Mouse (Mus musculus) intestine, embryonic 14.5 days (tissue): ENCODE measurements around the gene Pard3b. TPM values are rescaled to one million over a fixed set of nuclear protein-coding genes. Genes with fewer than 3 reads are reported as not detected.

Experiments used
- ATAC-seq: fragments of 200-750 bp; cut with Nextera tagmentation; replicated peaks from 2 replicates; pipeline ENCODE4 v1.8.0; 2017; ENCODE audit warnings: low read depth, moderate number of reproducible peaks, moderate TSS enrichment, moderate library complexity; ENCODE audit not compliant: low FRiP score, low TSS enrichment
- DNase-seq: peaks from one replicate; pipeline ENCODE4 v3.0.0-alpha.2; 2018; ENCODE audit warnings: low spot score
- H3K27ac ChIP-seq: fragments of 300-500 bp; sonication (generic); 2 replicates; pipeline ENCODE4 v1.5.1; 2014; ENCODE audit warnings: low read depth, mild to moderate bottlenecking, control low read depth
- H3K27me3 ChIP-seq: fragments of 300-500 bp; sonication (generic); replicated peaks from 2 replicates; pipeline ENCODE4 v1.6.1; 2014; ENCODE audit warnings: low read length, control low read depth; ENCODE audit not compliant: control insufficient read depth, insufficient read depth
- H3K36me3 ChIP-seq: fragments of 300-500 bp; sonication (generic); 2 replicates; pipeline ENCODE4 v1.6.1; 2014; ENCODE audit warnings: low read length, control low read depth; ENCODE audit not compliant: control insufficient read depth, insufficient read depth
- H3K4me1 ChIP-seq: fragments of 300-500 bp; sonication (generic); replicated peaks from 2 replicates; pipeline ENCODE4 v1.6.1; 2014; ENCODE audit warnings: low read length, control low read depth, mixed read lengths; ENCODE audit not compliant: control insufficient read depth, insufficient read depth
- H3K4me2 ChIP-seq: fragments of 300-500 bp; sonication (generic); 2 replicates; pipeline ENCODE4 v1.6.1; 2014; ENCODE audit warnings: low read length
- H3K4me3 ChIP-seq: fragments of 300-500 bp; sonication (generic); 2 replicates; pipeline ENCODE4 v1.5.1; 2014; ENCODE audit warnings: low read depth, low read length, control low read depth, mixed read lengths
- H3K9ac ChIP-seq: fragments of 300-500 bp; sonication (generic); 2 replicates; pipeline ENCODE4 v1.6.1; 2014; ENCODE audit warnings: mild to moderate bottlenecking, low read length
- H3K9me3 ChIP-seq: fragments of 300-500 bp; sonication (generic); 2 replicates; pipeline ENCODE4 v1.6.1; 2016; ENCODE audit warnings: low read length, control low read depth; ENCODE audit not compliant: control insufficient read depth
- WGBS: fragments of 180-500 bp; shearing (Covaris S2); extraction: QIAGEN DNeasy Blood & Tissue Kit; methylation state at CpG from one replicate; pipeline ENCODE4 v1.1.7; 2014; 5-methylcytosine and 5-hydroxymethylcytosine counted together
- polyA plus RNA-seq: library from polyadenylated mRNA; unstranded; fragments of >200 nt; fragmentation: Nextera tagmentation; extraction: Ambion mirVana; gene quantifications from 2 replicates; pipeline ENCODE4 v1.2.1, GENCODE M21; 2014

Gene Pard3b
- polyA plus RNA-seq, 1 experiment from 2014 or later: 37.7 TPM

DNA sequence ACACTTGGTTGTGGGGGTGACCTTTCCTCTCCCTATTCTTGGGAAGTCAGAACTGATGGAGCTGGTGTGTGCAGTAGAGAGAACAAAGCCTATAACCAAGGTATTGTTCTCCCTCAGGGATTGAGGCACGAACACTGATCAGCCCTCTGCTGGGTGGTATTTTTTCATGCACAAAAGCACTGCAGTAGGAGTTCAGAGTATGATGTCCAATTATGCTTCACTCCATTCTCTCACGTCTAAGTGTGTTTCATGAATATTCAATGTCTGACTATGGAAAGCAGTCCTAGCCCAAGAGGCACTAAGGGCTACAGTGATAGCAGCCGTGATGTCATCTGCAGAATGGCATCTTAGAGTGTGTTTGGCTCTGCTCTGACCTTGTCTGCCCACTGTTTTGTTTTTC lies 359.1 kb downstream of the Pard3b start:
- Histone ChIP-seq H3K4me1 (no peaks in the 10 kb centered on the region), H3K9me3 (no peaks in the 10 kb centered on the region), H3K27ac (no peak overlapping the region), H3K4me3 (no peak overlapping the region), H3K27me3 (no peaks in the 10 kb centered on the region), H3K4me2 (no peak overlapping the region), H3K9ac (no peak overlapping the region), H3K36me3 (no peaks in the 10 kb centered on the region)
- ATAC-seq: no peak
- WGBS: 80% methylated on average over 3 of the region's 3 CpGs
- no peak for DNase-seq

DNA sequence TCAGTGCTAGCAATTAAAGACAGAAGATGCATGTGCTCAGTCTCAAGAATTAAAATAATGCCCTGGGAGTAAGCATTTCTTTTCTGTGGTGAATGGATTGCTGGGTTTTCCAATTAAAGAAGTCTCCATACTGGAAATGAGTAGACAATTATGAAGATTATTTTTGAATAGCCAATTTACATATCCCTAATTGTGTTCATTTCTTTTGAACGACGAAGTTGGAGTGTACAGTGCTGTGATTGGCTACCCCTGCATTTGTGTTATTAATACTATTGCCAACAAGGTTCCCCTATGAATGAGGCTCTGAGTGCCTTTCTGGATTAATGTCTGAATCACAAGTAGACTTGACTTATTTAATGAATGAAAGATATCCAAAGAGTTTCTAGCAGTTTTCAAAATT lies 370.2 kb downstream of the Pard3b start:
- H3K4me1 ChIP-seq: no peaks in the 10 kb centered on the region
- no peak overlapping the region for H3K9ac ChIP-seq
- 97% methylated on average over 2 of the region's 2 CpGs for WGBS
- H3K27me3 ChIP-seq: no peaks in the 10 kb centered on the region
- DNase-seq: no peak
- no peak for ATAC-seq
- H3K9me3 ChIP-seq: no peaks in the 10 kb centered on the region
- no peak overlapping the region for H3K4me2 ChIP-seq
- H3K36me3 ChIP-seq: no peaks in the 10 kb centered on the region
- H3K27ac ChIP-seq: no peak overlapping the region
- H3K4me3 ChIP-seq: no peak overlapping the region

GRCm38 (mm10) chr1:62011712-62012111 lies 373.1 kb downstream of the Pard3b start:
- WGBS: 96% methylated on average over 4 of the region's 4 CpGs
- no peaks in the 10 kb centered on the region for H3K9me3 ChIP-seq
- no peaks in the 10 kb centered on the region for H3K4me1 ChIP-seq
- H3K4me2 ChIP-seq: no peak overlapping the region
- no peak overlapping the region for H3K27ac ChIP-seq
- no peak overlapping the region for H3K9ac ChIP-seq
- no peaks in the 10 kb centered on the region for H3K27me3 ChIP-seq
- H3K36me3 ChIP-seq: no peaks in the 10 kb centered on the region
- H3K4me3 ChIP-seq: no peak overlapping the region
- ATAC-seq (no peak), DNase-seq (no peak)

DNA sequence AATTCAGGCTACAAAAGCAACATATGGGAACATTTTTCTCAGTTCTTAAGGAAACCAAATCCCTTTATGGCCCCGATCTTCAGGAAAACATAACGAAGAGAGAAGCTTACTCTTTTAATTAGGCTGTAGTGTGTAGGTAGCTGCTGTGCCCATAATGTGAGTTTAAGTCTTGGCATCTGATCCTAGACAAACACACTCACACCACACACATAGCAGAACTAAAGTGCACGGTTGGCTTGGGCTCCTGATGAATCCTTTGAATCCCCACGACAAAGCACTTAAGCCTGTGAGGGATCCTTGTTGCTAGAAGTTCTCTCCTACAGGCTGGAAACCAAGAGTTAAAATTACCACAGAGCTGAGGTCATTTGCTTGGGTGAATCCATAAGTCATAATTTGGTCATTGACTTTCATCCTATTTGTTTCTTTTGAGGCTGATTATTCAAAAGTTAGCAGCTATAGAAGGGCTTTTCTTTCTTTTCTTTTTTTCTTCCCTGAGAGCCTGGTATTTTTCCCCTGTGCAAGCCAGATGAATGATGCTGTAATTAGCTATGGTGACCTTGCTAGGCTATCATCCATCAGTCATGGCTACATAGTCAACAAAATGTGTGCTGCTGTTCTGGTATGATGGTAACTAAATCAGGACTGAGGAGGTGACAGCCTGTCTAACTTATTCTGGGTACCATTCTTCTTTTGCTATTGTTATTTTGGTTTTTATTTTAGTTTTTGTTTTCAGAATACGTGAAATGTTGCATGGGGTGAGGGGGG lies 378.1 kb downstream of the Pard3b start:
- 56% methylated on average over 5 of the region's 5 CpGs for WGBS
- H3K4me1 ChIP-seq: no peaks in the 10 kb centered on the region
- no peak overlapping the region for H3K9ac ChIP-seq
- DNase-seq: no peak
- no peak overlapping the region for H3K4me3 ChIP-seq
- ATAC-seq: no peak
- no peaks in the 10 kb centered on the region for H3K27me3 ChIP-seq
- H3K36me3 ChIP-seq: no peaks in the 10 kb centered on the region
- no peaks in the 10 kb centered on the region for H3K9me3 ChIP-seq
- no peak overlapping the region for H3K4me2 ChIP-seq
- H3K27ac ChIP-seq: no peak overlapping the region

DNA sequence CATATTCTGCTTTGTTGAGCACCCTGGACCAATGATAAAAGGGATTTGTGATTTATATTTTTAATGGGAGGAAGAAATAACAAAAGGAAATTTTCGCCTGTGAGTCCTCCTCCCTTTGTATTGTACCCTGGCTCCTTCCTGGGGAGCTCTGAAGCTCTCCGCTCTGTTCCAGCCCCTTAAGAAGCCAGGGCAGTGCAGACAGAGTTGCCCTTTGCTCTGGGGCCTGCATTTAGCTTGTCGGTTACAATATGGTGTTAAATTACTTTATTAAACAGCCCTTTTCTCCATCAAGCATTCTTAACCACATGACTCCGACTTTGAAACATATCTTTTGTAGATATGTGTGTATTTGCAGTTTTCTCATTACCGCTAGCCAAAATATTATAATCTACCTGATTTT lies 379.7 kb downstream of the Pard3b start:
- Histone ChIP-seq H3K9me3 (no peaks in the 10 kb centered on the region), H3K4me1 (no peaks in the 10 kb centered on the region), H3K4me2 (no peak overlapping the region), H3K27me3 (no peaks in the 10 kb centered on the region), H3K27ac (no peak overlapping the region), H3K4me3 (no peak overlapping the region), H3K9ac (no peak overlapping the region), H3K36me3 (no peaks in the 10 kb centered on the region)
- WGBS: 40% methylated on average over 5 of the region's 5 CpGs
- no peak for DNase-seq
- ATAC-seq: no peak

GRCm38 (mm10) chr1:62019743-62020142 lies 381.1 kb downstream of the Pard3b start:
- H3K9ac ChIP-seq: no peak overlapping the region
- H3K27ac ChIP-seq: no peak overlapping the region
- no peaks in the 10 kb centered on the region for H3K27me3 ChIP-seq
- DNase-seq: no peak
- ATAC-seq: no peak
- no peak overlapping the region for H3K4me3 ChIP-seq
- H3K4me2 ChIP-seq: no peak overlapping the region
- no peaks in the 10 kb centered on the region for H3K36me3 ChIP-seq
- no peaks in the 10 kb centered on the region for H3K9me3 ChIP-seq
- no peaks in the 10 kb centered on the region for H3K4me1 ChIP-seq

DNA sequence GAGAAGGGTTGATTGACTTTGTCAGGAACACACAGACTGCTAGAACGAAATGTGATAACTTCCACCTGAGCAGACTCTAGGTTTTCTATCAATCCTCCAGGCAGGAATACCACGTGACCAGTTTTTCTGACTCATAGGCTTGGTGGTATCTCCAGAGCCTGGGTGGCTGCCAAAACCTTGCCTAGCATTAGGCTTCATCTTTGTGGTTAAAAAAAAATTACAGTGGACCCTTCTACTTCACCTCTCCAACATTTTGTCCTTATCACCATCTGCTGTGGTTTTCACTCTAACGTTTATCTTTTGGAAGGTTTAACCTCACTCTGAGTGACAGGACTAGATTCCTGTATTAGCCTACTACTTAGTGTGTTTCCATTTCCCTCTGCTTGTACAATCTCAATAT lies 403.1 kb downstream of the Pard3b start:
- no peak for ATAC-seq
- H3K9me3 ChIP-seq: no peaks in the 10 kb centered on the region
- H3K27me3 ChIP-seq: no peaks in the 10 kb centered on the region
- no peaks in the 10 kb centered on the region for H3K36me3 ChIP-seq
- no peaks in the 10 kb centered on the region for H3K4me1 ChIP-seq
- DNase-seq: no peak
- no peak overlapping the region for H3K9ac ChIP-seq
- no peak overlapping the region for H3K4me3 ChIP-seq
- H3K27ac ChIP-seq: no peak overlapping the region
- no peak overlapping the region for H3K4me2 ChIP-seq
- 63% methylated on average over 3 of the region's 3 CpGs for WGBS

DNA sequence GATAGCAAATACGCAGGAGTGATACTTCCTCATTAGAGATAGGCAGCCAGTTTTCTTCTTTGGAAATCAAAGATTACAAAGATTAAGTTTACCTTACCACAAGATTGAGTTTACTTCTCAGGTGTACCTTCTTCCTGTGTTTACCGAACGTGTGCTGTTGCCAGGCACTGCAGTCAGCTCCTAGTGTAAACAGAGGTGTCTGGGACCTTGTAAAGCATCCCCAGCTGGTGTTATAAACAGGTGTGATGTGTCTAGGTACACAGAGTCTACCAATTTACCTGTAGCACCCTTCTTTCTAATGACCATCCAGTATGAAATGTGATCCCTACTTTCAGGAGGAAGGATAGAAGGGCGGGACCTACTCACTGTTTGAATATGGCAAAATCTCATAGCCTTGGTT lies 410.0 kb downstream of the Pard3b start:
- Histone ChIP-seq H3K4me1 (peaks cover 6% of the 10 kb centered on the region), H3K27ac (no peak overlapping the region), H3K27me3 (no peaks in the 10 kb centered on the region), H3K4me2 (no peak overlapping the region), H3K9ac (no peak overlapping the region), H3K9me3 (no peaks in the 10 kb centered on the region), H3K36me3 (no peaks in the 10 kb centered on the region), H3K4me3 (no peak overlapping the region)
- 37% methylated on average over 4 of the region's 4 CpGs for WGBS
- DNase-seq (no peak), ATAC-seq (no peak)

GRCm38 (mm10) chr1:62051186-62051825 lies 412.7 kb downstream of the Pard3b start:
- Histone ChIP-seq H3K4me1 (peaks cover 6% of the 10 kb centered on the region), H3K4me2 (no peak overlapping the region), H3K36me3 (no peaks in the 10 kb centered on the region), H3K27ac (no peak overlapping the region), H3K9me3 (no peaks in the 10 kb centered on the region), H3K9ac (no peak overlapping the region), H3K4me3 (no peak overlapping the region), H3K27me3 (no peaks in the 10 kb centered on the region)
- DNase-seq (no peak), ATAC-seq (no peak)
- WGBS: 52% methylated on average over 1 of the region's 1 CpGs
